Mouse (Mus musculus) thymus, adult 2 months (tissue): ENCODE data around the gene Wnt10b.

Experiments
- CTCF ChIP-seq: fragments of 200-500 bp; IDR thresholded peaks from 2 replicates; pipeline ENCODE4 v1.5.1; 2012; ENCODE audit warnings: mild to moderate bottlenecking, control low read depth, low read length, moderate library complexity, borderline replicate concordance; ENCODE audit not compliant: control insufficient read depth, poor library complexity, insufficient read depth; ENCODE audit errors: extremely low read depth
- POLR2A ChIP-seq: fragments of 200-500 bp; IDR thresholded peaks from 2 replicates; pipeline ENCODE4 v1.6.1; 2012; ENCODE audit warnings: mild to moderate bottlenecking, low read length, control low read depth, moderate library complexity; ENCODE audit not compliant: control insufficient read depth, poor library complexity, insufficient read depth; ENCODE audit errors: extremely low read depth

- TF ChIP-seq CTCF, result no peak
- TF ChIP-seq POLR2A, result no peak
Measured at GRCm38 (mm10) chr15:98787930-98788329, 10.0 kb upstream of the Wnt10b start.
